In genomic region chr11:96005403-96006271, GRCm38 (mm10) we compare ENCODE assay signal across 9 mouse cellular contexts. TPM values are rescaled to one million over a fixed set of nuclear protein-coding genes. Genes with fewer than 3 reads are reported as not detected.
A peak's percentile ranks its signal among the peaks of the same experiment; 100 is the strongest.
DNase-seq lines count a peak whose midpoint lies in the region; ATAC-seq and TF ChIP-seq lines count a peak whose summit lies in the region.
"Had no signal": no experiment of that assay in that cellular context is flagged by ENCODE, and none has a peak within 500 bp of the region (broad histone marks: within the 10 kb centered on the region; RNA-seq: fewer than 3 reads in every experiment).

Igf2bp1 (minus strand) TSS chr11:96005940.

- WGBS in lung, embryonic 16.5 days = under 1% methylated on average over 67 of the region's 74 CpGs
- WGBS in heart, embryonic 12.5 days = under 1% methylated on average over 64 of the region's 74 CpGs
- under 1% methylated on average over 72 of the region's 74 CpGs for WGBS in limb, embryonic 10.5 days
- WGBS in neural tube, embryonic 12.5 days = under 1% methylated on average over 69 of the region's 74 CpGs

- no peak for TF ChIP-seq CTCF in brain, embryonic 14.5 days (IDR thresholded peaks at IDR 0.05; ENCODE audit: borderline replicate concordance, extremely low read depth, insufficient read depth, insufficient read length)

- H3K9me3 ChIP-seq in lung, embryonic 16.5 days (ENCODE audit: control insufficient read depth, low read length) = no peaks in the 10 kb centered on the region
- no peaks in the 10 kb centered on the region for H3K9me3 ChIP-seq in heart, embryonic 12.5 days (replicated peaks)
- H3K9me3 ChIP-seq in limb, embryonic 10.5 days (replicated peaks) = no peaks in the 10 kb centered on the region
- no peaks in the 10 kb centered on the region for H3K9me3 ChIP-seq in neural tube, embryonic 12.5 days

- H3K4me3 ChIP-seq in lung, embryonic 16.5 days (ENCODE audit: low read length) = peak within 1 kb of the TSS; percentile 87
- peak within 1 kb of the TSS; percentile 96 for H3K4me3 ChIP-seq in heart, embryonic 12.5 days
- peak within 1 kb of the TSS; percentile 99 for H3K4me3 ChIP-seq in limb, embryonic 10.5 days
- H3K4me3 ChIP-seq in neural tube, embryonic 12.5 days = peak within 1 kb of the TSS; percentile 96

- H3K4me1 ChIP-seq in lung, embryonic 16.5 days (replicated peaks; ENCODE audit: control insufficient read depth, insufficient read depth, low read length) = peaks cover 40% of the 10 kb centered on the region
- H3K4me1 ChIP-seq in heart, embryonic 12.5 days (replicated peaks) = peaks cover 26% of the 10 kb centered on the region
- peaks cover 32% of the 10 kb centered on the region for H3K4me1 ChIP-seq in limb, embryonic 10.5 days
- H3K4me1 ChIP-seq in neural tube, embryonic 12.5 days = peaks cover 22% of the 10 kb centered on the region

- H3K36me3 ChIP-seq in lung, embryonic 16.5 days (ENCODE audit: control insufficient read depth, insufficient read depth, low read length) = no peaks in the 10 kb centered on the region
- no peaks in the 10 kb centered on the region for H3K36me3 ChIP-seq in heart, embryonic 12.5 days
- H3K36me3 ChIP-seq in limb, embryonic 10.5 days = peaks cover 22% of the 10 kb centered on the region
- H3K36me3 ChIP-seq in neural tube, embryonic 12.5 days = no peaks in the 10 kb centered on the region

- no peak for DNase-seq in lung, postnatal 25 days (ENCODE audit: low spot score)
- DNase-seq in brain, embryonic 14.5 days (ENCODE audit: low read depth) = peak; percentile 91
- DNase-seq in limb, embryonic 10.5 days (ENCODE audit: low spot score) = peak; percentile 91
- DNase-seq in left cerebral cortex, adult 11 months (ENCODE audit: low spot score) = no peak

- peaks cover 6% of the 10 kb centered on the region; the same call in 1 of the 2 replicates for H3K27me3 ChIP-seq in lung, embryonic 16.5 days (ENCODE audit: control insufficient read depth, insufficient read depth, low read depth, low read length)
- H3K27me3 ChIP-seq in heart, embryonic 12.5 days (replicated peaks) = no peaks in the 10 kb centered on the region
- no peaks in the 10 kb centered on the region for H3K27me3 ChIP-seq in limb, embryonic 10.5 days (ENCODE audit: low read depth, poor library complexity, severe bottlenecking)
- no peaks in the 10 kb centered on the region for H3K27me3 ChIP-seq in neural tube, embryonic 12.5 days (replicated peaks)

- H3K27ac ChIP-seq in lung, embryonic 16.5 days (ENCODE audit: low read length) = peak within 1 kb of the TSS; percentile 96
- H3K27ac ChIP-seq in heart, embryonic 12.5 days (ENCODE audit: poor library complexity, severe bottlenecking) = peak within 1 kb of the TSS; percentile 95
- peak within 1 kb of the TSS; percentile 99 for H3K27ac ChIP-seq in limb, embryonic 10.5 days
- H3K27ac ChIP-seq in neural tube, embryonic 12.5 days = peak within 1 kb of the TSS; percentile 95

- peak within 1 kb of the TSS; percentile 99 for H3K4me2 ChIP-seq in lung, embryonic 16.5 days (ENCODE audit: low read depth, low read length)
- peak within 1 kb of the TSS; percentile 96 for H3K4me2 ChIP-seq in heart, embryonic 12.5 days
- H3K4me2 ChIP-seq in neural tube, embryonic 12.5 days (replicated peaks) = peak within 1 kb of the TSS; percentile 88

- ATAC-seq in lung, embryonic 16.5 days (ENCODE audit: low read depth) = peak; percentile 60
- ATAC-seq in heart, embryonic 12.5 days (ENCODE audit: insufficient number of reproducible peaks, low FRiP score) = peak; percentile 48
- 0 out of 2 replicates have a peak, but pooled peaks have one; percentile 41 for ATAC-seq in neural tube, embryonic 12.5 days (ENCODE audit: low FRiP score, low read depth)
- ATAC-seq in activated CD4-positive, CD25-positive, alpha-beta regulatory T cell, adult 4 months = no peak

- peak within 1 kb of the TSS; percentile 93 for H3K9ac ChIP-seq in lung, embryonic 16.5 days (ENCODE audit: low read length)
- peak within 1 kb of the TSS; percentile 96 for H3K9ac ChIP-seq in heart, embryonic 12.5 days
- peak within 1 kb of the TSS; percentile 97 for H3K9ac ChIP-seq in neural tube, embryonic 12.5 days

- no peak for TF ChIP-seq POLR2A in brain, embryonic 14.5 days (IDR thresholded peaks at IDR 0.05; ENCODE audit: borderline replicate concordance, extremely low read depth, insufficient read depth, insufficient read length, poor library complexity, severe bottlenecking)

RNA-seq across cellular contexts. Expression of gene Igf2bp1, which starts in this region (rescaled TPM):
- 31.0 and 36.2 TPM in 2 replicates for polyA plus RNA-seq in lung, embryonic 16.5 days (2015; fragmentation: Nextera tagmentation; extraction: Ambion mirVana)
- 11.9 and 13.4 TPM in 2 replicates for polyA plus RNA-seq in brain, embryonic 14.5 days (2012; rRNA removed)
- 63.2 and 66.9 TPM in 2 replicates for polyA plus RNA-seq in heart, embryonic 12.5 days (2016; fragmentation: Nextera tagmentation; extraction: Ambion mirVana)
- 165 and 181 TPM in 2 replicates for polyA plus RNA-seq in limb, embryonic 10.5 days (2016; fragmentation: Nextera tagmentation; extraction: Ambion mirVana)
- polyA plus RNA-seq in neural tube, embryonic 12.5 days (2016; fragmentation: Nextera tagmentation; extraction: Ambion mirVana) = 57.1 and 73.7 TPM in 2 replicates
- polyA plus RNA-seq in activated CD4-positive, CD25-positive, alpha-beta regulatory T cell, adult 4 months (2017; shearing (Covaris generic)) = under 1 TPM in 1 of 2 experiments, not detected in 1; 0.24 TPM
- polyA plus RNA-seq: cerebellum, adult 2 months had no signal

Comparison
In these comparisons a context has a peak if more than half of its experiments do, and no peak if none do; other contexts are left out.
1. RNA of gene Igf2bp1 (polyA plus RNA-seq): 165 to 181 TPM in limb, embryonic 10.5 days, 63.2 to 66.9 TPM in heart, embryonic 12.5 days, 57.1 to 73.7 TPM in neural tube, embryonic 12.5 days, 31.0 to 36.2 TPM in lung, embryonic 16.5 days and 11.9 to 13.4 TPM in brain, embryonic 14.5 days; 0.24 TPM in activated CD4-positive, CD25-positive, alpha-beta regulatory T cell, adult 4 months; every median in the first group is over 10 times any median in the second.
2. DNase-seq: peak in brain, embryonic 14.5 days (single experiment) and limb, embryonic 10.5 days (single experiment); none in lung, postnatal 25 days (single experiment) and left cerebral cortex, adult 11 months (single experiment).
3. Peak in every context shown above with its lines, with median percentiles within 50 percentile points of each other: H3K27ac ChIP-seq, H3K4me2 ChIP-seq, H3K4me3 ChIP-seq and H3K9ac ChIP-seq.